Mouse (Mus musculus) neural tube, embryonic 14.5 days (tissue): ENCODE results near the gene Igf2bp1. TPM values are rescaled to one million over a fixed set of nuclear protein-coding genes. Genes with fewer than 3 reads are reported as not detected.
A peak's percentile ranks its signal among the peaks of the same experiment; 100 is the strongest.

Source experiments
- ATAC-seq: fragments of 200-750 bp; cut with Nextera tagmentation; 2 replicates; pipeline ENCODE4 v1.8.0; 2017; ENCODE audit warnings: low read depth, mild to moderate bottlenecking, moderate TSS enrichment, moderate library complexity
- H3K27ac ChIP-seq: fragments of 300-500 bp; sonication (generic); 2 replicates; pipeline ENCODE4 v1.5.1; 2014; ENCODE audit warnings: low read depth, mild to moderate bottlenecking, control low read depth, low read length, moderate library complexity, mixed read lengths
- H3K27me3 ChIP-seq: fragments of 300-500 bp; sonication (generic); 2 replicates; pipeline ENCODE4 v1.6.1; 2014; ENCODE audit warnings: low read length; ENCODE audit not compliant: control insufficient read depth, insufficient read depth
- H3K36me3 ChIP-seq: fragments of 300-500 bp; sonication (generic); 2 replicates; pipeline ENCODE4 v1.6.1; 2014; ENCODE audit warnings: low read length, mixed read lengths; ENCODE audit not compliant: control insufficient read depth, insufficient read depth
- H3K4me1 ChIP-seq: fragments of 300-500 bp; sonication (generic); 2 replicates; pipeline ENCODE4 v1.6.1; 2014; ENCODE audit warnings: low read length; ENCODE audit not compliant: control insufficient read depth, insufficient read depth
- H3K4me2 ChIP-seq: fragments of 300-500 bp; sonication (generic); 2 replicates; pipeline ENCODE4 v1.6.1; 2014; ENCODE audit warnings: mild to moderate bottlenecking, low read depth, low read length, control low read depth
- H3K4me3 ChIP-seq: fragments of 300-500 bp; sonication (generic); 2 replicates; pipeline ENCODE4 v1.5.1; 2014; ENCODE audit warnings: low read depth, low read length, control low read depth, mixed read lengths
- H3K9ac ChIP-seq: fragments of 300-500 bp; sonication (generic); replicated peaks from 2 replicates; pipeline ENCODE4 v1.6.1; 2014; ENCODE audit warnings: low read depth, mild to moderate bottlenecking, control low read depth, low read length, mixed read lengths
- H3K9me3 ChIP-seq: fragments of 300-500 bp; sonication (generic); 2 replicates; pipeline ENCODE4 v1.6.1; 2016; ENCODE audit warnings: low read length; ENCODE audit not compliant: control insufficient read depth
- WGBS: fragments of 180-500 bp; shearing (Covaris S2); extraction: QIAGEN DNeasy Blood & Tissue Kit; methylation state at CpG from one replicate; pipeline ENCODE4 v1.1.7; 2014; 5-methylcytosine and 5-hydroxymethylcytosine counted together
- polyA plus RNA-seq: library from polyadenylated mRNA; unstranded; fragments of >200 nt; fragmentation: Nextera tagmentation; extraction: Ambion mirVana; gene quantifications from 2 replicates; pipeline ENCODE4 v1.2.1, GENCODE M21; 2014

The Igf2bp1 gene
- polyA plus RNA-seq, 1 experiment from 2014 or later = 3.0 TPM

DNA sequence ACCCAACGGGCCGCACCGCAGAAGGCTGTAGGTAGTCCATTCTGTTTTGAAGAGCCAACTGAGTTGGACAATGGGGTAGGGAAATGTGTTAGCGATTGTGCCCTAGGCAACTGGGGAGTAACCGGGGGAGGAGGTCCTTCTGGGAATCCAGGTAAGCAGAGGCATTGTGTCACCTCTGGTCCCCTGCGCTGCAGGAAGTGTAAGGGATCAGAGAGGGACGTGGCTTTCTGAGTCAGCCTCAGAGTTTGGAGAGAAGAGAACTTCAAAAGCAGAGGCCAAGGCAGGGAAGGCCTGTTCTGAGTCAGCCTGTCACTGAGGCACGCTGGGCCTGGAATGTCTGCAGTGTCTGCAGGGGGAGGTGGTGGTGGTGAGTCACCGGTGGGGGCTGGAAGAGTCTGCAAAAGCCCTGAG, 12.2 kb upstream of the Igf2bp1 start:
- H3K4me1 ChIP-seq = no peaks in the 10 kb centered on the region
- H3K36me3 ChIP-seq = no peaks in the 10 kb centered on the region
- 21% methylated on average over 9 of the region's 9 CpGs for whole genome bisulfite sequencing
- no peak overlapping the region for H3K9ac ChIP-seq
- H3K27ac ChIP-seq = no peak overlapping the region
- H3K4me3 ChIP-seq = no peak overlapping the region
- ATAC-seq = no peak
- no peak overlapping the region for H3K4me2 ChIP-seq
- H3K27me3 ChIP-seq = no peaks in the 10 kb centered on the region
- H3K9me3 ChIP-seq = no peaks in the 10 kb centered on the region

DNA sequence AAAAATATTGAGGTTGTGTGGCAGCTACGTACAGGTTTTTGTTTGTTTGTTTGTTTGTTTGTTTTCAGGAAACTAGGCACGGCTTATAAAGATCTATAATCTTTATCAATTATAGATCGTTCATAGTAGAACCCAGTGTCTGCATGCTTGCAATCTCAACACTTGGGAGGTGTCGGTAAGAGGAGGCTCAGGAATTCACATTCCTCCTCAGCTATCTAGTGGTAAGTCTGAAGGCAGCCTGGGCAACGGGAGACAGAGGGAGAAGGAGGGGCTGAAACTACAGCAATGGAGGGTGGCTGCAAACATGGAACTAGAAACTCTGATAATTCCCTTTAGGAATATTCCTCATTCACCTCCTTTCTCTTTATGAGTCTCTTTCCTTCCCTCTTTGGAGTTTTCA, 9.7 kb upstream of the Igf2bp1 start:
- H3K4me2 ChIP-seq = no peak overlapping the region
- no peak overlapping the region for H3K9ac ChIP-seq
- H3K4me3 ChIP-seq = no peak overlapping the region
- H3K9me3 ChIP-seq = no peaks in the 10 kb centered on the region
- no peaks in the 10 kb centered on the region for H3K27me3 ChIP-seq
- 52% methylated on average over 5 of the region's 5 CpGs for WGBS
- ATAC-seq = no peak
- H3K27ac ChIP-seq = no peak overlapping the region
- no peaks in the 10 kb centered on the region for H3K4me1 ChIP-seq
- H3K36me3 ChIP-seq = no peaks in the 10 kb centered on the region

DNA sequence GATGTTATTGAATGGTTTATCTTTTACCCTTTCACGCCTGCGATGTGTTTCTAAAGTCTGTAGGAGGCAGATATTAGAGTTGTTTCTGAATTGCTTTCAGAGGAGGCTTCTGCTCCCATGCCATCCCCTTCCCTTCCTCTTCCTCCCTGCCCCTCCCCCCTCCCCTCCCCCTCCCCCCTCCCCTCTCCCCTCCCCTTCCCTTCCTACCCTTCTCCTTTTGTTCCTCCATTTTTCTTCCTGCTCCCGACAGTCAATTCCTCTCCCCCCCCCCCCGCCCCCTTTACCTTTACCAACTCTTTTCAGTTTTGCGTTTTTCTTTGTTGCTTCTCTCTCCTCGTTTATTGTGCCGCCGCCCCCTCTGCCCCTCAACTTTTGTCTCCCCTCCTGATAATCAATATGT, 6.2 kb upstream of the Igf2bp1 start:
- Histone ChIP-seq H3K36me3 (no peaks in the 10 kb centered on the region), H3K9ac (no peak overlapping the region), H3K4me2 (no peak overlapping the region), H3K27me3 (no peaks in the 10 kb centered on the region), H3K27ac (no peak overlapping the region), H3K4me3 (no peak overlapping the region), H3K9me3 (no peaks in the 10 kb centered on the region), H3K4me1 (no peaks in the 10 kb centered on the region)
- no peak for ATAC-seq
- 4% methylated on average over 5 of the region's 8 CpGs for WGBS

DNA sequence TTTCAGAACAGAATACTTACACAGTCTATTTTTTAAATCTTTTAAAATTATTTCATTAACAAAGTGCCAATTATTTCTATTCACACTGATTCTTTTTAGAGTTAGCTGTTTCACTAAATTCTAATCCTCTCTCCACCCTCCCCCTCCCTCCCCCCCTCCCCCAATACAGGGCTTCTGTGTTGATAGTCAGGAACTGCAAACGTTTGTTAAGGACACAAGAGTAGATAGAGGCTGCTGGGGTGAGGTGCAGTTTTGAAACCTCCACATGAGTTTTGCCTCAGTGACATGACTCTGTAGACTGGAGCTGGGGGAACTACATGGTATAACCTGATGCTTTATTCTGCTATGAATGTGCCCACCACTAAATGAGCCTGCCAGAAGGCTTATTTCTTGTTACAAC, 3.1 kb upstream of the Igf2bp1 start:
- no peak for ATAC-seq
- no peak overlapping the region for H3K27ac ChIP-seq
- H3K9ac ChIP-seq = no peak overlapping the region
- H3K9me3 ChIP-seq = no peaks in the 10 kb centered on the region
- H3K27me3 ChIP-seq = no peaks in the 10 kb centered on the region
- H3K4me3 ChIP-seq = no peak overlapping the region
- peaks cover 2% of the 10 kb centered on the region; the same call in 1 of the 2 replicates for H3K4me1 ChIP-seq
- H3K4me2 ChIP-seq = no peak overlapping the region
- H3K36me3 ChIP-seq = no peaks in the 10 kb centered on the region
- WGBS = 0% methylated on average over 1 of the region's 1 CpGs

DNA sequence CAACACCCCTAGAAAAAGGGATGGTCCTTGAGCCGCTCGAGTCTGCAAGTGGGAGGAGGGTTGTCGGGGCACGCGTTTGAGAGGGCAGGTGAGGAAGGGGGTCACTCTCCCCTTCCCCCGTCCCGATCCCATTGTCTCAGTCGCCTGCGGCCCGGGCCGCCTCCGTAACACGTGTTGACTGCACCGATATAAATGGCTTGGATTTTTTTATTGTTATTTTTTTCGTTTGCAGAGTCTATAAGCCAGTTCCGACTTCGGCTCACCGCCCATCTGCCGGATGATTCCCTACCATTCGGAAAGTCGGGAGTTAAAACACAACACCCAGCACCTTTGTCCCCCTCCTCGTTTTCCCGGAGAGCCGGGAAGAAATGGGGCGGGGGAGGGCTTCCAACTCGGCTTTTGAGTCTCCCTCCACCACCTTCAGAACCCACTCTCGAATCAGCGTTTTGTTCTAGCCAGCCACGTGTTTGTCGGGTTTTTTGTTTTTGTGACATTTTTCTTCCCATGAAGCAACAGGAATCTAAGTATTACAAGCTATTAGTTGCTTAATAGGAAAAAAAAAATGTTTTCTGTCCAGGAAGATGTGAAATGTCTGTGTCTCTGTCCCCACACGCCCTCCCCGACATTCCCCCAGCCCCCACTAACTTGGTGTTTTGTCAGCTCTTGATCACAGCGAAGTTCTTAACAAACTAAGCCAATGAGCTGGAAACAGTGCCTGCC, 1.9 kb upstream of the Igf2bp1 start:
- Histone ChIP-seq H3K36me3 (no peaks in the 10 kb centered on the region), H3K9me3 (no peaks in the 10 kb centered on the region), H3K4me3 (peak overlapping the region; percentile 77), H3K27ac (peak overlapping the region; percentile 88), H3K4me2 (peak overlapping the region; percentile 71), H3K4me1 (peaks cover 3% of the 10 kb centered on the region; the same call in 1 of the 2 replicates), H3K9ac (peak overlapping the region; percentile 74), H3K27me3 (no peaks in the 10 kb centered on the region)
- ATAC-seq = peak; percentile 45; the same call in 1 of the 2 replicates
- under 1% methylated on average over 33 of the region's 33 CpGs for WGBS

DNA sequence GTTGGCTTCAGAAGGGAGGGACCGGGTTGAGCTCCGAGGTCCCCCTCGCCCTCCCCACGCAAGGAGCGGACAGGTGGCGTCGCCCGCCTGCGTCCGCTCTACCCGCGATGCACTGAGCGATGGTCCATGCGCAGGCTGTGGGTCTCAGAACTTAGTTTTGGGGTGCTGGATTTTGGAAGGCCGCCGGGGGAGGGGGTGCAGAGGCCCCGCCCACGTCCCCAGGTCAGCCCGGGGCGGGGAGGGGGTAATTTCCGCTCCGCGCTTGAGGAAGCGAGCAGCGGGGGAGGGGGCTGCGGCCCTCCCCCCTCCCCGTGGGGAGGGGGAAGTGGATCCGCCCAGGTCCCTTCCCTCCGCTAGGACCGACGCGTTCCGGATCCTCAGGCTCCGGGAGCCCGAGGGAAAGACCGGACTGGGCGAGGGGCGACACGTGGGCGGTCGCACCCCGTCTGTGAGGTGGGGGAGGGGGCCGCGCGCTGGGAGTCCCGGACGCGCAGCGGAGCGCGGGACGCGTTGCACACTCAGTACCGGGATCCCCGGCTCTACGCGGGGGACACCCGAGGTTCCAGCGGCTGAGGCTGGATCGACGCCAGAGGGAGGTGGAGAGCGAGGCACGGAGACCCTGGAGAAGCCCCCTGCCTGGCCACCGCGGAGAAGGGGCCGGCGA, 1.2 kb upstream of the Igf2bp1 start:
- H3K4me3 ChIP-seq = peak overlapping the region; percentile 77
- under 1% methylated on average over 60 of the region's 67 CpGs for WGBS
- no peaks in the 10 kb centered on the region for H3K27me3 ChIP-seq
- H3K9me3 ChIP-seq = no peaks in the 10 kb centered on the region
- H3K27ac ChIP-seq = peak overlapping the region; percentile 88
- H3K9ac ChIP-seq = peak overlapping the region; percentile 74
- peak; percentile 76 for ATAC-seq
- H3K36me3 ChIP-seq = no peaks in the 10 kb centered on the region
- peaks cover 4% of the 10 kb centered on the region; the same call in 1 of the 2 replicates for H3K4me1 ChIP-seq
- H3K4me2 ChIP-seq = peak overlapping the region; percentile 71

DNA sequence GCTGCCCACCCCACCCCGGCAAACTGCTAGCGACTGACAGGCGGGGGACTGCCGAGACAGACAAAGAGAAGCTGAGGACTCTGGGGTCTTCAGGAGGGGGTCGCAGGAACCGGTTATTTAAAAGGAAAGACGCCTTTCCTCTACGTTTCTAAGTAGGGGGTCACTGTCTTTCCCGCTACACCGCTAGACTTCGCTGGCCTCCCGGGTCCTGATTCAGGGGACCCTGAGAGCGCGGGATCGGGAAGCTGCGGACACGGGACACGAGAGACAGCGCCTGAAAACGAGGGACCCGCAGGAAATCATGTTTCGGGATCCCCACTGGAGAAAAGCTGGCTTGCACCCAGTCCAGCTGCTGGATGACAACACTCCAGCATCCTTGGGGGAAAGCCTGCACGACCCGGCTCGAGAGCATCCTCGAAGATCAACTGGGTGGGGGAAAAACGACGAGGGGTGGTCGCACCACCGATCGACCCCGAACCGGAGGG, 669 bp upstream of the Igf2bp1 start:
- peak overlapping the region; percentile 71 for H3K4me2 ChIP-seq
- WGBS = under 1% methylated on average over 33 of the region's 33 CpGs
- no peaks in the 10 kb centered on the region for H3K36me3 ChIP-seq
- peak overlapping the region; percentile 77 for H3K4me3 ChIP-seq
- no peaks in the 10 kb centered on the region for H3K27me3 ChIP-seq
- peaks cover 9% of the 10 kb centered on the region; the same call in 1 of the 2 replicates for H3K4me1 ChIP-seq
- ATAC-seq = peak; percentile 45; the same call in 1 of the 2 replicates
- H3K9me3 ChIP-seq = no peaks in the 10 kb centered on the region
- peak overlapping the region; percentile 88 for H3K27ac ChIP-seq
- peak overlapping the region; percentile 74 for H3K9ac ChIP-seq

DNA sequence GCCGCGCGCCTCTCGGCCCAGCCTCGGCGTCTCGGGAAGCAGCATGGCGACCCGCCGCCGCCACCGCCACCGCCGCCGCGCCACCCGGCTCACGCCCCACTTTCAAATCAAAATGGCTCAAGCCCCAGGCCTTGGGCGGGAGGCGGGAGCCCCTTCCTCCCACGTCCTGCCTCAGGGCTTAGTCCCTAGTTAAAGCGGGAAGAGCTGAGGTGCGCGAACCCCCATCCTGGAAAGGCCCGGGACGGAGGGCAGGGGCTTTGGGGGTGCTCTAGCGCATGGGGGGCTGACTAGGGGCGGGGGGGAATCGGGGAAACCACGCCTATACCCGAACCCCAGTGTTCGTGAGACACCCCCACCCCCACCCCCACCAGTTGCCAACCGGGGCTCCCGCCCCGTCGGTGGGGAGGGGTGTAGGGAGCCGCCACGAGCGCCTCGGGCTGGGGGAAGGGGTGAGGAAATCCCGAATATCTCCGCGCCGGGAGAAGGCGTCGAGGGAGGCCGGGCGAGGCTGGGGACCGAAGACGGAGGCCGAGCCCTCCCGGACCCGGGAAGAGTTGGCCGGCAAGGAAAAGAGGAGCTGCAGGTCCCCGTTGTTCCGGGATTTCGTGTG, 842 bp downstream of the Igf2bp1 start:
- peak; percentile 8; the same call in 1 of the 2 replicates for ATAC-seq
- WGBS = under 1% methylated on average over 43 of the region's 57 CpGs
- H3K4me3 ChIP-seq = peak overlapping the region; percentile 77

More for the DNA sequence above, 842 bp downstream of the Igf2bp1 start:
- Histone ChIP-seq H3K27me3 (no peaks in the 10 kb centered on the region), H3K9ac (peak overlapping the region; percentile 74), H3K4me1 (peaks cover 10% of the 10 kb centered on the region; the same call in 1 of the 2 replicates), H3K9me3 (no peaks in the 10 kb centered on the region), H3K4me2 (peak overlapping the region; percentile 71), H3K36me3 (no peaks in the 10 kb centered on the region), H3K27ac (peak overlapping the region; percentile 88)
